Mouse (Mus musculus) cerebellum, adult 18-20 months (tissue): ENCODE results near the gene Hist1h2ba.
A peak's percentile ranks its signal among the peaks of the same experiment; 100 is the strongest.

Experiments
- DNase-seq, 2 experiments: peaks; one replicate each; pipeline ENCODE4 v3.0.0; 2021

Gene Hist1h2ba

GRCm38 (mm10) chr13:23933421-23934210 is at the start of gene Hist1h2ba:
Gene Hist1h2ba (minus strand): TSS chr13:23934156.
- DNase-seq: no peak

- no peak for DNase-seq
Observed at GRCm38 (mm10) chr13:23972271-23972670, 38.3 kb upstream of the Hist1h2ba start.

GRCm38 (mm10) chr13:23971870-23972269 is 37.9 kb upstream of the Hist1h2ba start:
- DNase-seq: no peak

GRCm38 (mm10) chr13:23964909-23965308 is 31.0 kb upstream of the Hist1h2ba start:
- DNase-seq: no peak

GRCm38 (mm10) chr13:23959776-23960175 is 25.8 kb upstream of the Hist1h2ba start:
- no peak for DNase-seq

GRCm38 (mm10) chr13:23950928-23951327 is 17.0 kb upstream of the Hist1h2ba start:
- no peak for DNase-seq

- DNase-seq: no peak
Observed at GRCm38 (mm10) chr13:23949484-23950246, 15.7 kb upstream of the Hist1h2ba start.

GRCm38 (mm10) chr13:23946254-23946653 is 12.3 kb upstream of the Hist1h2ba start:
- DNase-seq: no peak

GRCm38 (mm10) chr13:23942861-23943260 is 8.9 kb upstream of the Hist1h2ba start:
- no peak for DNase-seq

- DNase-seq: no peak
Observed at GRCm38 (mm10) chr13:23940291-23940690, 6.3 kb upstream of the Hist1h2ba start.

GRCm38 (mm10) chr13:23938699-23939098 is 4.7 kb upstream of the Hist1h2ba start:
- peak; percentile 32 to 35 for DNase-seq

- no peak for DNase-seq
Observed at GRCm38 (mm10) chr13:23934211-23934520, 210 bp upstream of the Hist1h2ba start, which contains the start of gene Hist1h2aa. Gene Hist1h2aa (plus strand): TSS chr13:23934462.

GRCm38 (mm10) chr13:23930904-23931303 is 3.1 kb downstream of the Hist1h2ba start:
- DNase-seq: no peak

- DNase-seq: no peak
Observed at GRCm38 (mm10) chr13:23930461-23930860, 3.5 kb downstream of the Hist1h2ba start.

GRCm38 (mm10) chr13:23928637-23929036 is 5.3 kb downstream of the Hist1h2ba start:
- DNase-seq: no peak

- no peak for DNase-seq
Observed at GRCm38 (mm10) chr13:23925792-23926191, 8.2 kb downstream of the Hist1h2ba start.

- no peak for DNase-seq
Observed at GRCm38 (mm10) chr13:23917674-23918073, 16.3 kb downstream of the Hist1h2ba start.

GRCm38 (mm10) chr13:23916132-23916531 is 17.8 kb downstream of the Hist1h2ba start:
- DNase-seq: no peak

- DNase-seq: no peak
Observed at GRCm38 (mm10) chr13:23914376-23915167, 19.4 kb downstream of the Hist1h2ba start, which contains the start of gene Slc17a4. Gene Slc17a4 (minus strand): TSS chr13:23915009.

GRCm38 (mm10) chr13:23913791-23914306 is 20.1 kb downstream of the Hist1h2ba start:
- DNase-seq: no peak

GRCm38 (mm10) chr13:23911335-23911734 is 22.6 kb downstream of the Hist1h2ba start:
- no peak for DNase-seq

GRCm38 (mm10) chr13:23910121-23910520 is 23.8 kb downstream of the Hist1h2ba start:
- DNase-seq: no peak

GRCm38 (mm10) chr13:23906906-23907305 is 27.1 kb downstream of the Hist1h2ba start:
- DNase-seq: no peak
